In genomic region chr19:18444324-18444723, GRCm38 (mm10) we compare ENCODE assay signal across 20 mouse cellular contexts.
"Had no signal": no experiment of that assay in that cellular context is flagged by ENCODE, and none has a peak within 500 bp of the region (broad histone marks: within the 10 kb centered on the region; RNA-seq: fewer than 3 reads in every experiment).

No protein-coding gene starts in this region.

- DNase-seq: cerebellum, adult 9-10 months; cerebellum, adult 9-11 months; cerebellum, postnatal 10 days; cerebellum, postnatal 14 days; cerebellum, postnatal 25 days; cerebellum, postnatal 36 days; embryo, embryonic 11 days; forebrain, postnatal 0 days; gastrocnemius, adult 2 months; gastrocnemius, postnatal 10 days; gastrocnemius, postnatal 14 days; gastrocnemius, postnatal 25 days; gastrocnemius, postnatal 36 days; heart, adult 11 months; heart, adult 18-20 months; heart, adult 2 months had no signal

- ATAC-seq: forebrain, embryonic 13.5 days; forebrain, embryonic 14.5 days; forebrain, embryonic 15.5 days; forebrain, embryonic 16.5 days; forebrain, postnatal 0 days had no signal
